Mouse (Mus musculus) c-Kit-positive CD71-positive TER-119-negative erythroid progenitor cells, embryonic 14.5 days (primary cell): ENCODE measurements around the gene Ralb.

ENCODE experiments used
- DNase-seq: peaks from one replicate; pipeline ENCODE4 v3.0.0-alpha.2; 2013; ENCODE audit warnings: low read depth

Gene Ralb

GRCm38 (mm10) chr1:119446753-119447283 lies 57.8 kb downstream of the Ralb start:
- no peak for DNase-seq

- DNase-seq, result no peak
These were observed 60.8 kb downstream of the Ralb start for GRCm38 (mm10) chr1:119443591-119444350.

GRCm38 (mm10) chr1:119442901-119443300 lies 61.7 kb downstream of the Ralb start:
- DNase-seq, result no peak

- no peak for DNase-seq
These were observed 66.4 kb downstream of the Ralb start for GRCm38 (mm10) chr1:119438105-119438637.

GRCm38 (mm10) chr1:119437401-119437800 lies 67.2 kb downstream of the Ralb start:
- DNase-seq, result no peak

GRCm38 (mm10) chr1:119424141-119424860 lies 80.3 kb downstream of the Ralb start:
- no peak for DNase-seq

GRCm38 (mm10) chr1:119423510-119423909 lies 81.1 kb downstream of the Ralb start:
- no peak for DNase-seq

GRCm38 (mm10) chr1:119422460-119423015 lies 82.1 kb downstream of the Ralb start:
- no peak for DNase-seq

GRCm38 (mm10) chr1:119421576-119422421 lies 82.8 kb downstream of the Ralb start, which contains the start of gene Inhbb:
Gene Inhbb, minus strand, starts transcription at chr1:119422248.
- DNase-seq, result no peak

GRCm38 (mm10) chr1:119420984-119421575 lies 83.5 kb downstream of the Ralb start:
- DNase-seq, result no peak
